Mouse (Mus musculus) brain, embryonic 14.5 days (tissue): ENCODE measurements at regions not wholly inside any gene's neighbourhood (a gene's known extent, or its start where the extent isn't known, plus 50 kb on each side); places are given as distances from the start of the nearest gene placed in this dataset.

Source experiments
- CTCF ChIP-seq: fragments of 200-500 bp; IDR thresholded peaks from 2 replicates; pipeline ENCODE4 v1.5.1; 2012; ENCODE audit warnings: inconsistent platforms, mild to moderate bottlenecking, moderate library complexity, borderline replicate concordance; ENCODE audit not compliant: insufficient read depth, insufficient read length; ENCODE audit errors: extremely low read depth
- POLR2A ChIP-seq: fragments of 200-500 bp; IDR thresholded peaks from 2 replicates; pipeline ENCODE4 v1.6.1; 2012; ENCODE audit warnings: mild to moderate bottlenecking, inconsistent platforms, borderline replicate concordance; ENCODE audit not compliant: poor library complexity, insufficient read depth, insufficient read length, severe bottlenecking; ENCODE audit errors: extremely low read depth

DNA sequence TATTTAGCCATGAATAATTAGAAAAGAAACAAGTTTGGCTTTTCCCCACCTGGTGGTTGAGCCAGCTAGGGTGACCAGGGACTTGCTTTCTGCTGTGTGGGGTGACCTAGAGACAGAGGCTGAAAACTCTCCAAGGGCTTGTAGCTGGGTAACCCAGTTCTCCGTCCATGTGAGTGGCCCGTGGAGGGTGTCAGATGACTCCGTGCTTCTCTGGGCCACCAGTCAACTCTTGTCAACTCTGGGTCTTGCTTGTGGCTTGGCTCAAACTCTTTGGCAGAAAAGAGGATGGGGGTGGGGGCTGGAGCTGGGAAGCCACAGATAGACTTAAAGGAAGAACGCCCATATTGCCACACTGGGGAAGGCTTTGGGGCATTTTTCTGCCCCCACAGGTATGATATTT, 547.3 kb upstream of the Gm19410 start:
- TF ChIP-seq CTCF = no peak
- no peak for TF ChIP-seq POLR2A
